Mouse (Mus musculus) lung, embryonic 14.5 days (tissue): Measurements from ENCODE around the gene Zfp770. TPM values are rescaled to one million over a fixed set of nuclear protein-coding genes. Genes with fewer than 3 reads are reported as not detected.

ENCODE experiments used
- ATAC-seq: fragments of 200-750 bp; cut with Nextera tagmentation; 2 replicates; pipeline ENCODE4 v1.8.0; 2017; ENCODE audit warnings: mild to moderate bottlenecking, moderate TSS enrichment, moderate library complexity; ENCODE audit not compliant: insufficient read depth
- DNase-seq: peaks from one replicate; pipeline ENCODE4 v3.0.0-alpha.2; 2015
- H3K27ac ChIP-seq: fragments of 300-500 bp; sonication (generic); 2 replicates; pipeline ENCODE4 v1.5.1; 2014; ENCODE audit warnings: low read depth, mild to moderate bottlenecking, moderate library complexity
- H3K27me3 ChIP-seq: fragments of 300-500 bp; sonication (generic); 2 replicates; pipeline ENCODE4 v1.6.1; 2014; ENCODE audit warnings: low read length, control low read depth; ENCODE audit not compliant: insufficient read depth
- H3K36me3 ChIP-seq: fragments of 300-500 bp; sonication (generic); 2 replicates; pipeline ENCODE4 v1.6.1; 2014; ENCODE audit warnings: control low read depth; ENCODE audit not compliant: insufficient read depth
- H3K4me1 ChIP-seq: fragments of 300-500 bp; sonication (generic); 2 replicates; pipeline ENCODE4 v1.6.1; 2014; ENCODE audit warnings: antibody characterized with exemption, control low read depth; ENCODE audit not compliant: insufficient read depth
- H3K4me2 ChIP-seq: fragments of 300-500 bp; sonication (generic); 2 replicates; pipeline ENCODE4 v1.6.1; 2014; ENCODE audit warnings: mild to moderate bottlenecking
- H3K4me3 ChIP-seq: fragments of 300-500 bp; sonication (generic); 2 replicates; pipeline ENCODE4 v1.5.1; 2014; ENCODE audit warnings: low read depth, low read length
- H3K9ac ChIP-seq: fragments of 300-500 bp; sonication (generic); 2 replicates; pipeline ENCODE4 v1.6.1; 2014
- H3K9me3 ChIP-seq: fragments of 300-500 bp; sonication (generic); 2 replicates; pipeline ENCODE4 v1.6.1; 2016; ENCODE audit warnings: low read depth, low read length, control low read depth
- CTCF ChIP-seq: IDR thresholded peaks from 2 replicates; pipeline ENCODE4 v1.5.1; 2016; ENCODE audit warnings: antibody characterized with exemption, low read depth
- WGBS: fragments of 180-500 bp; shearing (Covaris S2); extraction: QIAGEN DNeasy Blood & Tissue Kit; methylation state at CpG from one replicate; pipeline ENCODE4 v1.1.7; 2014; 5-methylcytosine and 5-hydroxymethylcytosine counted together
- polyA plus RNA-seq: library from polyadenylated mRNA; unstranded; fragments of >200 nt; fragmentation: Nextera tagmentation; extraction: Ambion mirVana; gene quantifications from 2 replicates; pipeline ENCODE4 v1.2.1, GENCODE M21; 2014

The Zfp770 gene
- polyA plus RNA-seq, result 5.9 and 6.3 TPM in 2 replicates

- Histone ChIP-seq H3K4me1 (peaks cover 11% of the 10 kb centered on the region), H3K9me3 (no peaks in the 10 kb centered on the region), H3K27me3 (no peaks in the 10 kb centered on the region), H3K4me2 (peak within 1 kb of the TSS; percentile 73), H3K36me3 (peaks cover 12% of the 10 kb centered on the region), H3K27ac (peak within 1 kb of the TSS; percentile 72; the same call in 1 of the 2 replicates), H3K4me3 (peak within 1 kb of the TSS; percentile 83), H3K9ac (peak within 1 kb of the TSS; percentile 93)
- no peak for TF ChIP-seq CTCF
- WGBS, result 0% methylated on average over 36 of the region's 36 CpGs
- peak; percentile 90 for DNase-seq
- ATAC-seq, result peak; percentile 96
Measured at GRCm38 (mm10) chr2:114200932-114201559, at the start of gene Zfp770. Gene Zfp770, minus strand, starts transcription at chr2:114201469.

GRCm38 (mm10) chr2:114249440-114249839 is 48.2 kb upstream of the Zfp770 start:
- Histone ChIP-seq H3K36me3 (no peaks in the 10 kb centered on the region), H3K27ac (no peak overlapping the region), H3K27me3 (no peaks in the 10 kb centered on the region), H3K9ac (no peak overlapping the region), H3K4me1 (no peaks in the 10 kb centered on the region), H3K4me3 (no peak overlapping the region), H3K4me2 (no peak overlapping the region), H3K9me3 (no peaks in the 10 kb centered on the region)
- 59% methylated on average over 6 of the region's 6 CpGs for WGBS
- ATAC-seq (no peak), DNase-seq (no peak)
- no peak for TF ChIP-seq CTCF

DNA sequence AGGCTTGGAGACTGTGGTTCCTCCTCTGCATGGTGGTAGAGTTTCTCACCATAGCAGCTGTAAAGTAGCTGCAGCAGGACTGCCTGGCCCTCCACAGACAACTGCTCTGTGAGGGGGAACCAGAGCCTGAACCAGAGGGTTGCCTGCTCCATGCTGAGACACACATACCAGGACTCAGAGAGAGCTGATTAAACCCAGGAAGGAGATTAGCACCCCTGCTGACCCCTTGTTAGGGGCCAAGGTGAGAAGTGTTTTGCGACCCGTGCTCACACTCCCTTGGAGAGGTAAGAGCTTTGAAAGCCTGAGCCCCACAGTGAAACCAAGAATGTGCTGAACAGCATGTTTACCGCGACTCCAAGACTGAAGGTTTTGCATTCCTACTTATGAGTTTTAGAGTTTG is 36.4 kb upstream of the Zfp770 start:
- DNase-seq (no peak), ATAC-seq (no peak)
- H3K9ac ChIP-seq, result no peak overlapping the region
- no peak overlapping the region for H3K27ac ChIP-seq
- no peaks in the 10 kb centered on the region for H3K9me3 ChIP-seq
- H3K4me2 ChIP-seq, result no peak overlapping the region
- no peaks in the 10 kb centered on the region for H3K4me1 ChIP-seq
- no peaks in the 10 kb centered on the region for H3K36me3 ChIP-seq
- H3K4me3 ChIP-seq, result no peak overlapping the region
- H3K27me3 ChIP-seq, result no peaks in the 10 kb centered on the region
- WGBS, result 10% methylated on average over 4 of the region's 4 CpGs
- no peak for TF ChIP-seq CTCF

- Histone ChIP-seq H3K4me3 (no peak overlapping the region), H3K4me2 (no peak overlapping the region), H3K36me3 (no peaks in the 10 kb centered on the region), H3K9ac (no peak overlapping the region), H3K27ac (no peak overlapping the region), H3K4me1 (no peaks in the 10 kb centered on the region), H3K9me3 (no peaks in the 10 kb centered on the region), H3K27me3 (no peaks in the 10 kb centered on the region)
- TF ChIP-seq CTCF, result no peak
- WGBS, result 79% methylated on average over 1 of the region's 1 CpGs
- ATAC-seq (no peak), DNase-seq (no peak)
Measured at GRCm38 (mm10) chr2:114236566-114236965, 35.3 kb upstream of the Zfp770 start.

DNA sequence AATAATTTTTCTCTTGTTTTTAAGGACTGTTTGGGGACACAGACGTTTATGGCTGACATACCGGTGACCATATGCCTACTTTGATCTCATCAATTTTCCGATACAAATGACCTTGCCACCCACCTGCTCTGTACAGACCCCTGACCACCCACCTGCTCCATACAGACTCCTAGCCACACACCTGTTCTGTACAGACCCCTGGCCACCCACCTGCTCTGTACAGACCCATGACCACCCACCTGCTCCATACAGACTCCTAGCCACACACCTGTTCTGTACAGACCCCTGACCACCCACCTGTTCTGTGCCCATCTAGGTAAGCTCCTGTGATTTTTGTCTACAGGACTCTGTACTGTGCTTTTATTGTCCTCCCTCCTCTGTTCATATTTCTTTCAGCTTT is 34.3 kb upstream of the Zfp770 start:
- Histone ChIP-seq H3K9ac (no peak overlapping the region), H3K27me3 (no peaks in the 10 kb centered on the region), H3K4me3 (no peak overlapping the region), H3K4me1 (no peaks in the 10 kb centered on the region), H3K36me3 (no peaks in the 10 kb centered on the region), H3K4me2 (no peak overlapping the region), H3K9me3 (no peaks in the 10 kb centered on the region), H3K27ac (no peak overlapping the region)
- no peak for TF ChIP-seq CTCF
- DNase-seq (no peak), ATAC-seq (no peak)
- WGBS, result 87% methylated on average over 3 of the region's 3 CpGs

GRCm38 (mm10) chr2:114231248-114231647 is 30.0 kb upstream of the Zfp770 start:
- Histone ChIP-seq H3K9me3 (no peaks in the 10 kb centered on the region), H3K9ac (no peak overlapping the region), H3K27ac (no peak overlapping the region), H3K27me3 (no peaks in the 10 kb centered on the region), H3K4me3 (no peak overlapping the region), H3K4me1 (no peaks in the 10 kb centered on the region), H3K4me2 (no peak overlapping the region), H3K36me3 (no peaks in the 10 kb centered on the region)
- no peak for ATAC-seq
- 52% methylated on average over 2 of the region's 2 CpGs for WGBS
- no peak for DNase-seq
- no peak for TF ChIP-seq CTCF

GRCm38 (mm10) chr2:114228672-114229071 is 27.4 kb upstream of the Zfp770 start:
- ATAC-seq (no peak), DNase-seq (no peak)
- H3K4me3 ChIP-seq, result no peak overlapping the region
- TF ChIP-seq CTCF, result no peak
- H3K27me3 ChIP-seq, result no peaks in the 10 kb centered on the region
- H3K4me2 ChIP-seq, result no peak overlapping the region
- no peak overlapping the region for H3K9ac ChIP-seq
- no peaks in the 10 kb centered on the region for H3K9me3 ChIP-seq
- H3K4me1 ChIP-seq, result no peaks in the 10 kb centered on the region
- H3K27ac ChIP-seq, result no peak overlapping the region
- 78% methylated on average over 2 of the region's 2 CpGs for WGBS
- H3K36me3 ChIP-seq, result no peaks in the 10 kb centered on the region

DNA sequence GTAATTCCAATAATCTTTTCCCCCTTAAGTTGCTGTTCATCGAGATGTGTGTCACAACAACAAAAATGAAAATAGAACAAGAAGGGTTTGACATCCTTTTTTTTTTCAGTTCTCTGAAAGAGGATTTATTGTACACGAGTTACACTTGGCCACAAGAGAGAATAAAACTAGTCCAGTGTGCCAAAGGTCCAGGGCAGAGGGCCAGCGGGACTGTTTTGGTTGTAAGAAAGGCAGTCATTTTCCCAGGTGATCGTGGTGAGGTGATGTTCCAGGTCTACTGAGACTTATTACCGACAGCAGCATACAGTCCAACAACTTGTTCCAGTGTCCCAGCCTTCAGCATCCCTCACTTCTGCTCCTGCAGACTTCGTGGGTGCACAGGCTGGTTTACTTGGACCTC is 3.8 kb upstream of the Zfp770 start:
- 64% methylated on average over 6 of the region's 6 CpGs for WGBS
- ATAC-seq, result no peak
- Histone ChIP-seq H3K4me3 (no peak overlapping the region), H3K4me1 (peaks cover 8% of the 10 kb centered on the region), H3K9ac (no peak overlapping the region), H3K9me3 (no peaks in the 10 kb centered on the region), H3K27ac (no peak overlapping the region), H3K27me3 (no peaks in the 10 kb centered on the region), H3K36me3 (no peaks in the 10 kb centered on the region), H3K4me2 (no peak overlapping the region)
- DNase-seq, result no peak
- no peak for TF ChIP-seq CTCF
